Mouse (Mus musculus) liver, embryonic 14.5 days (tissue): ENCODE data around the gene Acaca.

Experiments
- CTCF ChIP-seq: IDR thresholded peaks from 2 replicates; pipeline ENCODE4 v1.5.1; 2016; ENCODE audit warnings: antibody characterized with exemption, low read depth, control low read depth
- EP300 ChIP-seq: IDR thresholded peaks from 2 replicates; pipeline ENCODE4 v1.6.1; 2016; ENCODE audit warnings: antibody characterized with exemption, low read depth

- TF ChIP-seq CTCF, result no peak
- TF ChIP-seq EP300, result no peak
Measured at GRCm38 (mm10) chr11:84101182-84101581, 28.3 kb upstream of the Acaca start.
